In genomic region chr13:98306393-98306792, GRCm38 (mm10) we compare ENCODE assay signal across 16 mouse cellular contexts. TPM values are rescaled to one million over a fixed set of nuclear protein-coding genes. Genes with fewer than 3 reads are reported as not detected.
DNase-seq lines count a peak whose midpoint lies in the region; ATAC-seq lines count a peak whose summit lies in the region.
"Had no signal": no experiment of that assay in that cellular context is flagged by ENCODE, and none has a peak within 500 bp of the region (broad histone marks: within the 10 kb centered on the region; RNA-seq: fewer than 3 reads in every experiment).

No protein-coding gene starts in this region.

- peaks cover 36% of the 10 kb centered on the region for H3K36me3 ChIP-seq in hindbrain, embryonic 13.5 days
- H3K36me3 ChIP-seq in hindbrain, embryonic 14.5 days (replicated peaks; ENCODE audit: control insufficient read depth, insufficient read depth), result peaks cover 32% of the 10 kb centered on the region
- H3K36me3 ChIP-seq in midbrain, embryonic 13.5 days, result peaks cover 37% of the 10 kb centered on the region
- peaks cover 7% of the 10 kb centered on the region; the same call in 1 of the 2 replicates for H3K36me3 ChIP-seq in midbrain, embryonic 11.5 days (ENCODE audit: control insufficient read depth, insufficient read depth, low read length)
- peaks cover 32% of the 10 kb centered on the region for H3K36me3 ChIP-seq in embryonic facial prominence, embryonic 14.5 days (ENCODE audit: control insufficient read depth, insufficient read depth, low read length)
- H3K36me3 ChIP-seq in stomach, embryonic 16.5 days (ENCODE audit: control insufficient read depth, insufficient read depth, low read length), result peaks cover 16% of the 10 kb centered on the region

- no peaks in the 10 kb centered on the region for H3K9me3 ChIP-seq in hindbrain, embryonic 13.5 days
- no peaks in the 10 kb centered on the region for H3K9me3 ChIP-seq in hindbrain, embryonic 14.5 days (ENCODE audit: control insufficient read depth, low read length)
- no peaks in the 10 kb centered on the region for H3K9me3 ChIP-seq in midbrain, embryonic 13.5 days
- H3K9me3 ChIP-seq in midbrain, embryonic 11.5 days (ENCODE audit: control insufficient read depth, low read length), result no peaks in the 10 kb centered on the region
- H3K9me3 ChIP-seq in embryonic facial prominence, embryonic 14.5 days (ENCODE audit: control insufficient read depth, low read length), result no peaks in the 10 kb centered on the region
- H3K9me3 ChIP-seq in stomach, embryonic 16.5 days (replicated peaks; ENCODE audit: control insufficient read depth, low read length), result no peaks in the 10 kb centered on the region

- no peak overlapping the region for H3K9ac ChIP-seq in hindbrain, embryonic 13.5 days
- no peak overlapping the region for H3K9ac ChIP-seq in hindbrain, embryonic 14.5 days
- H3K9ac ChIP-seq in midbrain, embryonic 13.5 days (replicated peaks), result no peak overlapping the region
- no peak overlapping the region for H3K9ac ChIP-seq in midbrain, embryonic 11.5 days (ENCODE audit: low read length)
- no peak overlapping the region for H3K9ac ChIP-seq in embryonic facial prominence, embryonic 14.5 days (ENCODE audit: low read depth, low read length)
- H3K9ac ChIP-seq in stomach, embryonic 16.5 days (ENCODE audit: low read length), result no peak overlapping the region

- no peak overlapping the region for H3K4me2 ChIP-seq in hindbrain, embryonic 13.5 days
- no peak overlapping the region for H3K4me2 ChIP-seq in hindbrain, embryonic 14.5 days (replicated peaks)
- no peak overlapping the region for H3K4me2 ChIP-seq in midbrain, embryonic 13.5 days (replicated peaks)
- H3K4me2 ChIP-seq in midbrain, embryonic 11.5 days, result no peak overlapping the region
- no peak overlapping the region for H3K4me2 ChIP-seq in embryonic facial prominence, embryonic 14.5 days (ENCODE audit: low read depth, low read length)
- H3K4me2 ChIP-seq in stomach, embryonic 16.5 days (ENCODE audit: low read depth, low read length), result 0 out of 2 replicates have a peak overlapping the region, but pooled peaks have one; percentile 16

- no peaks in the 10 kb centered on the region for H3K27me3 ChIP-seq in hindbrain, embryonic 13.5 days
- H3K27me3 ChIP-seq in hindbrain, embryonic 14.5 days (ENCODE audit: control insufficient read depth, insufficient read depth, low read length), result no peaks in the 10 kb centered on the region
- no peaks in the 10 kb centered on the region for H3K27me3 ChIP-seq in midbrain, embryonic 13.5 days
- no peaks in the 10 kb centered on the region for H3K27me3 ChIP-seq in midbrain, embryonic 11.5 days (ENCODE audit: control insufficient read depth, insufficient read depth, low read length)
- H3K27me3 ChIP-seq in embryonic facial prominence, embryonic 14.5 days (replicated peaks; ENCODE audit: control insufficient read depth, insufficient read depth, low read length), result no peaks in the 10 kb centered on the region
- H3K27me3 ChIP-seq in stomach, embryonic 16.5 days (ENCODE audit: control insufficient read depth, insufficient read depth, low read length), result no peaks in the 10 kb centered on the region

- WGBS in hindbrain, embryonic 13.5 days, result 37% methylated on average over 5 of the region's 5 CpGs
- 28% methylated on average over 5 of the region's 5 CpGs for WGBS in hindbrain, embryonic 14.5 days
- WGBS in midbrain, embryonic 13.5 days, result 30% methylated on average over 5 of the region's 5 CpGs
- WGBS in midbrain, embryonic 11.5 days, result 48% methylated on average over 5 of the region's 5 CpGs
- WGBS in embryonic facial prominence, embryonic 14.5 days, result 35% methylated on average over 5 of the region's 5 CpGs
- 33% methylated on average over 5 of the region's 5 CpGs for WGBS in stomach, embryonic 16.5 days

- 0 out of 2 replicates have a peak, but pooled peaks have one; percentile 24 for ATAC-seq in hindbrain, embryonic 13.5 days (ENCODE audit: low FRiP score)
- no peak; the same call in 1 of the 2 replicates for ATAC-seq in hindbrain, embryonic 14.5 days (ENCODE audit: low FRiP score)
- ATAC-seq in midbrain, embryonic 13.5 days, result no peak
- ATAC-seq in midbrain, embryonic 11.5 days (ENCODE audit: low FRiP score), result no peak
- ATAC-seq in embryonic facial prominence, embryonic 14.5 days (ENCODE audit: low read depth), result peak; percentile 34; the same call in 1 of the 2 replicates
- ATAC-seq in stomach, embryonic 16.5 days (ENCODE audit: insufficient read depth, low FRiP score), result no peak

- peak overlapping the region; percentile 52 for H3K27ac ChIP-seq in hindbrain, embryonic 13.5 days
- H3K27ac ChIP-seq in hindbrain, embryonic 14.5 days, result no peak overlapping the region; the same call in 1 of the 2 replicates
- H3K27ac ChIP-seq in midbrain, embryonic 13.5 days, result peak overlapping the region; percentile 59
- no peak overlapping the region; the same call in 1 of the 2 replicates for H3K27ac ChIP-seq in midbrain, embryonic 11.5 days (ENCODE audit: low read depth, low read length)
- no peak overlapping the region for H3K27ac ChIP-seq in embryonic facial prominence, embryonic 14.5 days (replicated peaks; ENCODE audit: low read depth, low read length)
- H3K27ac ChIP-seq in stomach, embryonic 16.5 days (ENCODE audit: low read length), result peak overlapping the region; percentile 55; the same call in 1 of the 2 replicates

- no peak for DNase-seq in hindbrain, embryonic 14.5 days (ENCODE audit: low spot score)
- DNase-seq in midbrain, embryonic 11.5 days (ENCODE audit: low spot score, missing footprints), result no peak
- peak; percentile 55 for DNase-seq in embryonic facial prominence, embryonic 14.5 days (ENCODE audit: low spot score)
- DNase-seq in spleen, postnatal 36 days (ENCODE audit: low spot score in 2 of 2), result no peak
- no peak for DNase-seq in kidney, adult 8-10 months
- DNase-seq: adrenal gland, postnatal 25 days; cerebellum, adult 18-20 months; embryo, embryonic 11 days; heart, postnatal 10 days; kidney, adult 18-20 months; thymus, postnatal 36 days had no signal

- H3K4me3 ChIP-seq in hindbrain, embryonic 13.5 days, result no peak overlapping the region
- H3K4me3 ChIP-seq in hindbrain, embryonic 14.5 days (replicated peaks; ENCODE audit: low read length), result no peak overlapping the region
- H3K4me3 ChIP-seq in midbrain, embryonic 13.5 days (replicated peaks), result no peak overlapping the region
- H3K4me3 ChIP-seq in midbrain, embryonic 11.5 days (ENCODE audit: low read depth, low read length), result no peak overlapping the region
- H3K4me3 ChIP-seq in embryonic facial prominence, embryonic 14.5 days (ENCODE audit: low read depth, low read length), result no peak overlapping the region
- no peak overlapping the region for H3K4me3 ChIP-seq in stomach, embryonic 16.5 days (replicated peaks; ENCODE audit: low read length)

- H3K4me1 ChIP-seq in hindbrain, embryonic 13.5 days (replicated peaks), result no peaks in the 10 kb centered on the region; the same call in 1 of the 2 replicates
- no peaks in the 10 kb centered on the region for H3K4me1 ChIP-seq in hindbrain, embryonic 14.5 days (replicated peaks; ENCODE audit: control insufficient read depth, insufficient read depth, low read length)
- H3K4me1 ChIP-seq in midbrain, embryonic 13.5 days (replicated peaks), result peaks cover 8% of the 10 kb centered on the region
- no peaks in the 10 kb centered on the region for H3K4me1 ChIP-seq in midbrain, embryonic 11.5 days (ENCODE audit: control insufficient read depth, insufficient read depth, low read length)
- no peaks in the 10 kb centered on the region for H3K4me1 ChIP-seq in embryonic facial prominence, embryonic 14.5 days (ENCODE audit: control insufficient read depth, insufficient read depth, low read length)
- peaks cover 14% of the 10 kb centered on the region for H3K4me1 ChIP-seq in stomach, embryonic 16.5 days (ENCODE audit: control insufficient read depth, insufficient read depth, low read length)

RNA-seq across cellular contexts. Expression of gene Btf3, which starts 10.4 kb away (rescaled TPM):
- 585 and 615 TPM in 2 replicates for polyA plus RNA-seq in hindbrain, embryonic 13.5 days (2015; fragmentation: Nextera tagmentation; extraction: Ambion mirVana)
- 498 and 539 TPM in 2 replicates for polyA plus RNA-seq in hindbrain, embryonic 14.5 days (2014; fragmentation: Nextera tagmentation; extraction: Ambion mirVana)
- 584 and 625 TPM in 2 replicates for polyA plus RNA-seq in midbrain, embryonic 13.5 days (2015; fragmentation: Nextera tagmentation; extraction: Ambion mirVana)
- 823 and 852 TPM in 2 replicates for polyA plus RNA-seq in midbrain, embryonic 11.5 days (2014; fragmentation: Nextera tagmentation; extraction: Ambion mirVana)
- polyA plus RNA-seq in embryonic facial prominence, embryonic 14.5 days (2014; fragmentation: Nextera tagmentation; extraction: Ambion mirVana), result 674 and 695 TPM in 2 replicates
- 531 and 636 TPM in 2 replicates for polyA plus RNA-seq in stomach, embryonic 16.5 days (2015; fragmentation: Nextera tagmentation; extraction: Ambion mirVana)

RNA-seq across cellular contexts. Expression of gene Gm21976, which starts 26.7 kb away (rescaled TPM):
- polyA plus RNA-seq in hindbrain, embryonic 13.5 days (2015; fragmentation: Nextera tagmentation; extraction: Ambion mirVana), result not detected in 2 replicates
- polyA plus RNA-seq in hindbrain, embryonic 14.5 days (2014; fragmentation: Nextera tagmentation; extraction: Ambion mirVana), result not detected in 2 replicates
- polyA plus RNA-seq in midbrain, embryonic 13.5 days (2015; fragmentation: Nextera tagmentation; extraction: Ambion mirVana), result not detected in 2 replicates
- polyA plus RNA-seq in midbrain, embryonic 11.5 days (2014; fragmentation: Nextera tagmentation; extraction: Ambion mirVana), result not detected in 2 replicates
- polyA plus RNA-seq in embryonic facial prominence, embryonic 14.5 days (2014; fragmentation: Nextera tagmentation; extraction: Ambion mirVana), result not detected in 2 replicates
- not detected in 2 replicates for polyA plus RNA-seq in stomach, embryonic 16.5 days (2015; fragmentation: Nextera tagmentation; extraction: Ambion mirVana)
- polyA plus RNA-seq: limb, embryonic 11.5 days; liver, embryonic 16.5 days had no signal

RNA-seq across cellular contexts. Expression of gene Ankra2, which starts 43.5 kb away (rescaled TPM):
- 62.0 and 62.3 TPM in 2 replicates for polyA plus RNA-seq in hindbrain, embryonic 13.5 days (2015; fragmentation: Nextera tagmentation; extraction: Ambion mirVana)
- polyA plus RNA-seq in hindbrain, embryonic 14.5 days (2014; fragmentation: Nextera tagmentation; extraction: Ambion mirVana), result 93.4 and 94.2 TPM in 2 replicates
- 55.4 and 58.9 TPM in 2 replicates for polyA plus RNA-seq in midbrain, embryonic 13.5 days (2015; fragmentation: Nextera tagmentation; extraction: Ambion mirVana)
- polyA plus RNA-seq in midbrain, embryonic 11.5 days (2014; fragmentation: Nextera tagmentation; extraction: Ambion mirVana), result 40.6 and 41.9 TPM in 2 replicates
- 26.6 and 30.2 TPM in 2 replicates for polyA plus RNA-seq in embryonic facial prominence, embryonic 14.5 days (2014; fragmentation: Nextera tagmentation; extraction: Ambion mirVana)
- 17.8 and 20.6 TPM in 2 replicates for polyA plus RNA-seq in stomach, embryonic 16.5 days (2015; fragmentation: Nextera tagmentation; extraction: Ambion mirVana)

RNA-seq across cellular contexts. Expression of gene Utp15, which starts 43.6 kb away (rescaled TPM):
- 27.3 and 28.2 TPM in 2 replicates for polyA plus RNA-seq in hindbrain, embryonic 13.5 days (2015; fragmentation: Nextera tagmentation; extraction: Ambion mirVana)
- 26.9 and 30.3 TPM in 2 replicates for polyA plus RNA-seq in hindbrain, embryonic 14.5 days (2014; fragmentation: Nextera tagmentation; extraction: Ambion mirVana)
- polyA plus RNA-seq in midbrain, embryonic 13.5 days (2015; fragmentation: Nextera tagmentation; extraction: Ambion mirVana), result 31.8 and 32.5 TPM in 2 replicates
- polyA plus RNA-seq in midbrain, embryonic 11.5 days (2014; fragmentation: Nextera tagmentation; extraction: Ambion mirVana), result 40.4 and 42.9 TPM in 2 replicates
- 20.8 and 26.8 TPM in 2 replicates for polyA plus RNA-seq in embryonic facial prominence, embryonic 14.5 days (2014; fragmentation: Nextera tagmentation; extraction: Ambion mirVana)
- polyA plus RNA-seq in stomach, embryonic 16.5 days (2015; fragmentation: Nextera tagmentation; extraction: Ambion mirVana), result 27.8 and 30.0 TPM in 2 replicates

RNA-seq across cellular contexts. Expression of gene Foxd1, which starts 47.6 kb away (rescaled TPM):
- 0.79 and 1.1 TPM in 2 replicates for polyA plus RNA-seq in hindbrain, embryonic 13.5 days (2015; fragmentation: Nextera tagmentation; extraction: Ambion mirVana)
- 0.89 and 1.1 TPM in 2 replicates for polyA plus RNA-seq in hindbrain, embryonic 14.5 days (2014; fragmentation: Nextera tagmentation; extraction: Ambion mirVana)
- 0.80 and 0.86 TPM in 2 replicates for polyA plus RNA-seq in midbrain, embryonic 13.5 days (2015; fragmentation: Nextera tagmentation; extraction: Ambion mirVana)
- polyA plus RNA-seq in midbrain, embryonic 11.5 days (2014; fragmentation: Nextera tagmentation; extraction: Ambion mirVana), result 4.4 and 5.2 TPM in 2 replicates
- 2.9 and 3.6 TPM in 2 replicates for polyA plus RNA-seq in embryonic facial prominence, embryonic 14.5 days (2014; fragmentation: Nextera tagmentation; extraction: Ambion mirVana)
- 0.04 TPM in 1 of 2 replicates, not detected in the other for polyA plus RNA-seq in stomach, embryonic 16.5 days (2015; fragmentation: Nextera tagmentation; extraction: Ambion mirVana)
- polyA plus RNA-seq: liver, embryonic 16.5 days had no signal

Comparison
In these comparisons a context has a peak if more than half of its experiments do, and no peak if none do; other contexts are left out.
1. ATAC-seq: peak in hindbrain, embryonic 13.5 days (single experiment) and embryonic facial prominence, embryonic 14.5 days (single experiment); none in hindbrain, embryonic 14.5 days (single experiment), midbrain, embryonic 13.5 days (single experiment), midbrain, embryonic 11.5 days (single experiment) and stomach, embryonic 16.5 days (single experiment).
2. H3K27ac ChIP-seq: peak in hindbrain, embryonic 13.5 days (single experiment), midbrain, embryonic 13.5 days (single experiment) and stomach, embryonic 16.5 days (single experiment); none in hindbrain, embryonic 14.5 days (single experiment), midbrain, embryonic 11.5 days (single experiment) and embryonic facial prominence, embryonic 14.5 days (single experiment).